In genomic region chr14:47222631-47223450, GRCm38 (mm10) we compare ENCODE assay signal across 14 mouse cellular contexts. TPM values are rescaled to one million over a fixed set of nuclear protein-coding genes. Genes with fewer than 3 reads are reported as not detected.
A peak's percentile ranks its signal among the peaks of the same experiment; 100 is the strongest.
DNase-seq lines count a peak whose midpoint lies in the region; ATAC-seq lines count a peak whose summit lies in the region.
"Had no signal": no experiment of that assay in that cellular context is flagged by ENCODE, and none has a peak within 500 bp of the region (broad histone marks: within the 10 kb centered on the region; RNA-seq: fewer than 3 reads in every experiment).

No protein-coding gene starts in this region.

- peak; percentile 25 for DNase-seq in gastrocnemius, postnatal 25 days
- no peak for DNase-seq in gastrocnemius, postnatal 14 days
- DNase-seq in lung, postnatal 25 days (ENCODE audit: low spot score) = peak; percentile 36
- no peak for DNase-seq in lung, postnatal 10 days
- peak; percentile 77 for DNase-seq in thymus, postnatal 25 days
- DNase-seq in right cerebral cortex, adult 2 months (ENCODE audit: low spot score in 2 of 2) = no peak
- DNase-seq in gastrocnemius, adult 8-10 months (ENCODE audit: low spot score in 2 of 2) = no peak
- DNase-seq: cerebellum, adult 11 months; forebrain, postnatal 0 days; gastrocnemius, postnatal 36 days; kidney, adult 8-10 months; right cerebral cortex, postnatal 14 days had no signal

- peak; percentile 53; the same call in 1 of the 2 replicates for ATAC-seq in erythroid progenitor cell, adult 5-6 weeks (replicated peaks; ENCODE audit: low FRiP score, poor library complexity, severe bottlenecking)
- ATAC-seq: forebrain, postnatal 0 days; midbrain, embryonic 16.5 days had no signal

- intact Hi-C loops in gastrocnemius, postnatal 14 days (cut with DNase I; ENCODE audit: low total_unique reads) = no loop called here

RNA-seq across cellular contexts. Expression of gene Gch1, which starts 33.6 kb away (rescaled TPM):
- total RNA-seq in gastrocnemius, postnatal 25 days (2021) = 1 to 10 TPM; 2.2 to 2.4 TPM
- 1 to 10 TPM; 1.7 to 1.8 TPM for total RNA-seq in gastrocnemius, postnatal 14 days (2021)
- total RNA-seq in erythroid progenitor cell, adult 5-6 weeks (2015; ENCODE audit: low replicate concordance) = 195 and 197 TPM in 2 replicates
- 146 and 154 TPM in 2 replicates for total RNA-seq in erythroid progenitor cell, adult 5-6 weeks (2017; ENCODE audit: low replicate concordance)
- total RNA-seq in gastrocnemius, adult 8-10 months (2022) = 1 to 10 TPM; 1.7 to 2.6 (median 2.4) TPM

RNA-seq across cellular contexts. Expression of gene Wdhd1, which starts 53.8 kb away (rescaled TPM):
- total RNA-seq in gastrocnemius, postnatal 25 days (2021) = under 1 TPM; 0.36 to 0.62 TPM
- total RNA-seq in gastrocnemius, postnatal 14 days (2021) = 1 to 10 TPM; 1.1 to 1.3 TPM
- total RNA-seq in erythroid progenitor cell, adult 5-6 weeks (2015; ENCODE audit: low replicate concordance) = 156 and 202 TPM in 2 replicates
- 329 and 332 TPM in 2 replicates for total RNA-seq in erythroid progenitor cell, adult 5-6 weeks (2017; ENCODE audit: low replicate concordance)
- 1 to 10 TPM in 1 of 4 experiments, under 1 TPM in 3; 0.10 to 1.0 (median 0.49) TPM for total RNA-seq in gastrocnemius, adult 8-10 months (2022)

RNA-seq across cellular contexts. Expression of gene Socs4, which starts 53.9 kb away (rescaled TPM):
- 1 to 10 TPM; 6.3 to 7.0 TPM for total RNA-seq in gastrocnemius, postnatal 25 days (2021)
- total RNA-seq in gastrocnemius, postnatal 14 days (2021) = 1 to 10 TPM; 7.3 to 7.4 TPM
- total RNA-seq in erythroid progenitor cell, adult 5-6 weeks (2015; ENCODE audit: low replicate concordance) = 43.2 and 66.7 TPM in 2 replicates
- 44.1 and 47.9 TPM in 2 replicates for total RNA-seq in erythroid progenitor cell, adult 5-6 weeks (2017; ENCODE audit: low replicate concordance)
- total RNA-seq in gastrocnemius, adult 8-10 months (2022) = 1 to 10 TPM; 6.7 to 9.9 (median 7.4) TPM

Comparison
In these comparisons a context has a peak if more than half of its experiments do, and no peak if none do; other contexts are left out.
1. DNase-seq: peak in gastrocnemius, postnatal 25 days (single experiment), lung, postnatal 25 days (single experiment) and thymus, postnatal 25 days (single experiment); none in gastrocnemius, postnatal 14 days (single experiment), lung, postnatal 10 days (single experiment), right cerebral cortex, adult 2 months (0 of 2) and gastrocnemius, adult 8-10 months (0 of 2).
2. RNA of gene Gch1, which starts 33.6 kb away (total RNA-seq): 146 to 197 TPM in erythroid progenitor cell, adult 5-6 weeks; 1.7 to 2.6 TPM in gastrocnemius, adult 8-10 months, 2.2 to 2.4 TPM in gastrocnemius, postnatal 25 days and 1.7 to 1.8 TPM in gastrocnemius, postnatal 14 days; every median in the first group is over 10 times any median in the second.
3. RNA of gene Wdhd1, which starts 53.8 kb away (total RNA-seq): 156 to 332 TPM in erythroid progenitor cell, adult 5-6 weeks; 1.1 to 1.3 TPM in gastrocnemius, postnatal 14 days, 0.10 to 1.0 TPM in gastrocnemius, adult 8-10 months and 0.36 to 0.62 TPM in gastrocnemius, postnatal 25 days; every median in the first group is over 10 times any median in the second.
4. RNA of gene Socs4, which starts 53.9 kb away (total RNA-seq): 43.2 to 66.7 TPM in erythroid progenitor cell, adult 5-6 weeks; 6.7 to 9.9 TPM in gastrocnemius, adult 8-10 months, 7.3 to 7.4 TPM in gastrocnemius, postnatal 14 days and 6.3 to 7.0 TPM in gastrocnemius, postnatal 25 days; every median in the first group is over 4 times any median in the second.